Mouse (Mus musculus): ENCODE results near the gene Atp5d. TPM values are rescaled to one million over a fixed set of nuclear protein-coding genes. Genes with fewer than 3 reads are reported as not detected.
"Not testable (repeated sequence)": the region's sequence is repeated elsewhere in the genome, so short reads cannot be mapped to it uniquely, and the experiment has no call there.

Atp5d gene
- polyA plus RNA-seq, 1 experiment from 2014 or later, result 582 TPM

DNA sequence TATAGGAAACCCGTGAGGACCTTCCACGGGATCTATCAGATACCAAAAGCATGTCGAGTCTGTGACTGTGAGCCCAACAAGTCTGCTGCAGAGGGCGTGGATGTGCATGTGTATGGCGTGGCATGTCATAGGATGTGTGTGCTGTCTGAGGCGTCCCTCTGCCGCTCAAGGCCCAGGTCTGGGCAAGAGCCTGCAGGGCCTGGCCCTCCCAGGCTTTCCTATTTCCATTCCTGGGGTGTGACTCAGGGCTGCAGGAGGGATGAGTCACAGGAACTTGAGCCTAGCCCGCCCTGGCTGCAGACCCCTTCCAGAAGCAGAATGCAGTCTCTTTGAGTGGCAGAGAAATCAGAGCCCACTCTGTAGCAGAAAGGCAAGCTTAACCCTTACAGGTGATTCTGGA, 25.3 kb downstream of the Atp5d start:
- no peak for ATAC-seq (ENCODE audit: low FRiP score, low TSS enrichment)
- H3K4me3 ChIP-seq (ENCODE audit: low read length), result no peak overlapping the region
- H3K36me3 ChIP-seq (ENCODE audit: control insufficient read depth, insufficient read depth, low read length), result no peaks in the 10 kb centered on the region
- no peak overlapping the region for H3K4me2 ChIP-seq (replicated peaks; ENCODE audit: low read depth, low read length)
- no peak overlapping the region for H3K27ac ChIP-seq (ENCODE audit: low read depth, low read length)
- H3K9ac ChIP-seq (ENCODE audit: low read depth, low read length), result no peak overlapping the region
- H3K27me3 ChIP-seq (ENCODE audit: control insufficient read depth, insufficient read depth, low read length), result no peaks in the 10 kb centered on the region
- peaks cover 67% of the 10 kb centered on the region for H3K4me1 ChIP-seq (ENCODE audit: control insufficient read depth, insufficient read depth, low read length)
- H3K9me3 ChIP-seq (ENCODE audit: control insufficient read depth, low read length), result no peaks in the 10 kb centered on the region
- 72% methylated on average over 8 of the region's 8 CpGs for WGBS

GRCm38 (mm10) chr10:80164161-80164997, 25.9 kb downstream of the Atp5d start:
- Histone ChIP-seq H3K4me3 (ENCODE audit: low read length) (peak overlapping the region; percentile 33), H3K36me3 (ENCODE audit: control insufficient read depth, insufficient read depth, low read length) (no peaks in the 10 kb centered on the region; the same call in 1 of the 2 replicates), H3K27ac (ENCODE audit: low read depth, low read length) (no peak overlapping the region), H3K4me1 (ENCODE audit: control insufficient read depth, insufficient read depth, low read length) (peaks cover 67% of the 10 kb centered on the region), H3K27me3 (ENCODE audit: control insufficient read depth, insufficient read depth, low read length) (no peaks in the 10 kb centered on the region), H3K9me3 (ENCODE audit: control insufficient read depth, low read length) (no peaks in the 10 kb centered on the region), H3K4me2 (replicated peaks; ENCODE audit: low read depth, low read length) (peak overlapping the region; percentile 80), H3K9ac (ENCODE audit: low read depth, low read length) (peak overlapping the region; percentile 31; the same call in 1 of the 2 replicates)
- 9% methylated on average over 33 of the region's 44 CpGs for WGBS
- no peak for ATAC-seq (ENCODE audit: low FRiP score, low TSS enrichment)

- H3K27me3 ChIP-seq (ENCODE audit: control insufficient read depth, insufficient read depth, low read length), result no peaks in the 10 kb centered on the region
- peak; percentile 9 for ATAC-seq (ENCODE audit: low FRiP score, low TSS enrichment)
- peaks cover 4% of the 10 kb centered on the region for H3K36me3 ChIP-seq (ENCODE audit: control insufficient read depth, insufficient read depth, low read length)
- peak overlapping the region; percentile 33 for H3K4me3 ChIP-seq (ENCODE audit: low read length)
- peaks cover 68% of the 10 kb centered on the region for H3K4me1 ChIP-seq (ENCODE audit: control insufficient read depth, insufficient read depth, low read length)
- H3K4me2 ChIP-seq (replicated peaks; ENCODE audit: low read depth, low read length), result peak overlapping the region; percentile 80
- peak overlapping the region; percentile 31; the same call in 1 of the 2 replicates for H3K9ac ChIP-seq (ENCODE audit: low read depth, low read length)
- H3K9me3 ChIP-seq (ENCODE audit: control insufficient read depth, low read length), result no peaks in the 10 kb centered on the region
- H3K27ac ChIP-seq (ENCODE audit: low read depth, low read length), result no peak overlapping the region
- WGBS, result under 1% methylated on average over 17 of the region's 17 CpGs
Measured at GRCm38 (mm10) chr10:80164998-80165344, 26.5 kb downstream of the Atp5d start.

DNA sequence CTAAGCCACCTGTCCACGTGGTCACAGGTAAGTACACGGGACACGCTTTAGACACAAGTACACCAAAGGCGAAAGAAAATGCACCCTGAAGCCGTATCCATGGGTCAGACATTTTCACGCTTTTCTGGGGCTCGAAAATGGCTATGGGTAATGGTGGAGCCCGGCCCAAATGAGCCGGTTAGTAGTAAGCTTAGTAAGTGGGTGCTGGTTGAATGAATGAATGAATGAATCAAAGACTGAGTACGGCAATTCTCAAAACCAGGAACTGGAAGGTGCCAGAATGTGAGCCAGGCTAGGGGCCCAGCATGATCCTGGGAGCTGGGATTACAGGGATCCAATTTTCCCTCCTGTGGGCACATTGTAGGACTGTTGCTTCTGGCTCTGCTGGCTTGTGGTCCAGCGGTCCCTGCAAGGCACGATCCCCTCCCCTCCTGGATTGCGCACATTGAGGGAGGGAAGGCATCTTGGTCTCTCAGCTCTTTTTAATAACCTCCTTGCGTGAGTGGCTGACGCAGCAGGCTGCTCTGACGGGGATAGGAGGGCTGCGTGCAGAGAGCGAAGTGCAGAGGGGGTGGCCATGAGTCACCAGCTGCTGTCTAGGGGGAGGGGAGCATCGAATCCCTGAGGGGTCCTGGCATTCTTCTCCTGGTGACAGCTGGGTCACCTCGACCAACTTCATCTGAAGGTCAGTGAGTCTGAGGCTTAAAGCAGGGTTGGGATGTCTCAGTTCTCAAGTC, 27.1 kb downstream of the Atp5d start, which contains the start of gene Cirbp:
TSS of gene Cirbp (plus strand) at position 594 of the 737 bp plus-strand sequence.
- 19% methylated on average over 20 of the region's 20 CpGs for WGBS
- Histone ChIP-seq H3K4me2 (replicated peaks; ENCODE audit: low read depth, low read length) (peak within 1 kb of the TSS; percentile 80), H3K9me3 (ENCODE audit: control insufficient read depth, low read length) (no peaks in the 10 kb centered on the region), H3K4me3 (ENCODE audit: low read length) (peak within 1 kb of the TSS; percentile 33), H3K27me3 (ENCODE audit: control insufficient read depth, insufficient read depth, low read length) (no peaks in the 10 kb centered on the region), H3K4me1 (ENCODE audit: control insufficient read depth, insufficient read depth, low read length) (peaks cover 68% of the 10 kb centered on the region), H3K27ac (ENCODE audit: low read depth, low read length) (peak within 1 kb of the TSS; percentile 63; the same call in 1 of the 2 replicates), H3K9ac (ENCODE audit: low read depth, low read length) (peak within 1 kb of the TSS; percentile 99; the same call in 1 of the 2 replicates), H3K36me3 (ENCODE audit: control insufficient read depth, insufficient read depth, low read length) (peaks cover 10% of the 10 kb centered on the region)
- ATAC-seq (ENCODE audit: low FRiP score, low TSS enrichment), result no peak

GRCm38 (mm10) chr10:80166136-80166535, 27.7 kb downstream of the Atp5d start:
- Histone ChIP-seq H3K4me1 (ENCODE audit: control insufficient read depth, insufficient read depth, low read length) (peaks cover 62% of the 10 kb centered on the region), H3K36me3 (ENCODE audit: control insufficient read depth, insufficient read depth, low read length) (peaks cover 16% of the 10 kb centered on the region), H3K4me2 (replicated peaks; ENCODE audit: low read depth, low read length) (0 out of 2 replicates have a peak overlapping the region, but pooled peaks have one; percentile 80)
- not testable (repeated sequence) for H3K9me3 ChIP-seq (ENCODE audit: control insufficient read depth, low read length); ATAC-seq (ENCODE audit: low FRiP score, low TSS enrichment); H3K27ac ChIP-seq (ENCODE audit: low read depth, low read length); H3K27me3 ChIP-seq (ENCODE audit: control insufficient read depth, insufficient read depth, low read length); H3K4me3 ChIP-seq (ENCODE audit: low read length); H3K9ac ChIP-seq (ENCODE audit: low read depth, low read length)
- 83% methylated on average over 4 of the region's 4 CpGs for WGBS

GRCm38 (mm10) chr10:80167460-80168037, 29.1 kb downstream of the Atp5d start:
- no peaks in the 10 kb centered on the region for H3K9me3 ChIP-seq (ENCODE audit: control insufficient read depth, low read length)
- H3K9ac ChIP-seq (ENCODE audit: low read depth, low read length), result peak overlapping the region; percentile 99
- peaks cover 29% of the 10 kb centered on the region for H3K36me3 ChIP-seq (ENCODE audit: control insufficient read depth, insufficient read depth, low read length)
- peak overlapping the region; percentile 89 for H3K4me3 ChIP-seq (ENCODE audit: low read length)
- peaks cover 54% of the 10 kb centered on the region for H3K4me1 ChIP-seq (ENCODE audit: control insufficient read depth, insufficient read depth, low read length)
- H3K27ac ChIP-seq (ENCODE audit: low read depth, low read length), result peak overlapping the region; percentile 99
- H3K4me2 ChIP-seq (replicated peaks; ENCODE audit: low read depth, low read length), result peak overlapping the region; percentile 58
- peak; percentile 90 for ATAC-seq (ENCODE audit: low FRiP score, low TSS enrichment)
- H3K27me3 ChIP-seq (ENCODE audit: control insufficient read depth, insufficient read depth, low read length), result no peaks in the 10 kb centered on the region
- WGBS, result under 1% methylated on average over 55 of the region's 55 CpGs

- under 1% methylated on average over 44 of the region's 48 CpGs for WGBS
- H3K4me2 ChIP-seq (replicated peaks; ENCODE audit: low read depth, low read length), result peak overlapping the region; percentile 58
- peak overlapping the region; percentile 99 for H3K27ac ChIP-seq (ENCODE audit: low read depth, low read length)
- peaks cover 29% of the 10 kb centered on the region for H3K36me3 ChIP-seq (ENCODE audit: control insufficient read depth, insufficient read depth, low read length)
- H3K4me3 ChIP-seq (ENCODE audit: low read length), result peak overlapping the region; percentile 89
- H3K9ac ChIP-seq (ENCODE audit: low read depth, low read length), result peak overlapping the region; percentile 99
- no peaks in the 10 kb centered on the region for H3K27me3 ChIP-seq (ENCODE audit: control insufficient read depth, insufficient read depth, low read length)
- H3K4me1 ChIP-seq (ENCODE audit: control insufficient read depth, insufficient read depth, low read length), result peaks cover 49% of the 10 kb centered on the region
- peak; percentile 44 for ATAC-seq (ENCODE audit: low FRiP score, low TSS enrichment)
- H3K9me3 ChIP-seq (ENCODE audit: control insufficient read depth, low read length), result no peaks in the 10 kb centered on the region
Measured at GRCm38 (mm10) chr10:80168038-80168661, 29.7 kb downstream of the Atp5d start.

- peak overlapping the region; percentile 89 for H3K4me3 ChIP-seq (ENCODE audit: low read length)
- ATAC-seq (ENCODE audit: low FRiP score, low TSS enrichment), result no peak
- 0 out of 2 replicates have a peak overlapping the region, but pooled peaks have one; percentile 99 for H3K27ac ChIP-seq (ENCODE audit: low read depth, low read length)
- 68% methylated on average over 1 of the region's 1 CpGs for WGBS
- H3K9ac ChIP-seq (ENCODE audit: low read depth, low read length), result peak overlapping the region; percentile 99
- peaks cover 29% of the 10 kb centered on the region for H3K36me3 ChIP-seq (ENCODE audit: control insufficient read depth, insufficient read depth, low read length)
- H3K4me1 ChIP-seq (ENCODE audit: control insufficient read depth, insufficient read depth, low read length), result peaks cover 47% of the 10 kb centered on the region
- H3K4me2 ChIP-seq (replicated peaks; ENCODE audit: low read depth, low read length), result peak overlapping the region; percentile 58
- no peaks in the 10 kb centered on the region for H3K9me3 ChIP-seq (ENCODE audit: control insufficient read depth, low read length)
- H3K27me3 ChIP-seq (ENCODE audit: control insufficient read depth, insufficient read depth, low read length), result no peaks in the 10 kb centered on the region
Measured at GRCm38 (mm10) chr10:80169070-80169469, 30.6 kb downstream of the Atp5d start.
